ENCODE assay signal across 27 mouse cellular contexts in the genomic region with DNA sequence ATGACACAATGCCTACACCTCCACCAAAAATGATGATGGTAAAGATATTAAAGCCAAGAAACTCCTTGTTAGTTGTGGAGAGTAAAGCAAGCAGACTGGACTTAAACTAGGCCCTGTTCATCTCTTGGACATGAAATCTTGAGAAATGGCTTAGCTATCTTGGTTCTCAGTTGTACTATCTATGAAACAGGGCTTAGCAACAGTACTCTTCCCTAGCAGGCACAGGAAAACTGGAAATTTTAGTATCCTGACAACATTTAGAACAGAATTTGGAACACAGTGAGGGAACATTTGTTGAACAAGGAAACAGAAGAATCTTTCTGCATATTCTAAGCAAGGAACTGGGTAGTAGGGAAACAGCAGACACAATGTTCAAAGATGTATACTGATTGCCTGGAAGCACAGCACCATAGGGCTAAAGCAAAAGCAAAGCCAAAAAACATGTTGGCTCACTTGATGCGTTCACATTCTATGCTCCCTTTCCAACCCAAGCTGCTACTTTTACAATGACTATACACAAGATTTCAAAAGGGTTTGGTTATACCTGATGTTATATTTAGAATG.
DNase-seq lines count a peak whose midpoint lies in the region; ATAC-seq lines count a peak whose summit lies in the region.
"Had no signal": no experiment of that assay in that cellular context is flagged by ENCODE, and none has a peak within 500 bp of the region (broad histone marks: within the 10 kb centered on the region; RNA-seq: fewer than 3 reads in every experiment).

No protein-coding gene starts in this region.

- no peak for DNase-seq in frontal cortex, adult 2 months (ENCODE audit: extremely low spot score in 1 of 2, low spot score in 1 of 2)
- peak; percentile 24 for DNase-seq in layer of hippocampus, adult 9-10 months (ENCODE audit: low spot score)
- DNase-seq in layer of hippocampus, postnatal 25 days (ENCODE audit: extremely low spot score in 1 of 2, low spot score in 1 of 2) = no peak
- peak; percentile 33 for DNase-seq in brain, adult 2 months (ENCODE audit: low read depth, low spot score)
- peak; percentile 58 for DNase-seq in telencephalon, adult 2 months (ENCODE audit: low read depth, low spot score)
- DNase-seq: adrenal gland, postnatal 10 days; adrenal gland, postnatal 36 days; B cell, adult 2 months; cerebellum, adult 11-12 months; cerebellum, adult 8-10 months; cerebellum, postnatal 10 days; cerebellum, postnatal 36 days; embryo, embryonic 11 days; gastrocnemius, postnatal 10 days; heart, adult 11 months had no signal

- no peaks in the 10 kb centered on the region for H3K4me1 ChIP-seq in intestine, embryonic 16.5 days (ENCODE audit: control insufficient read depth, insufficient read depth, low read length)
- H3K4me1 ChIP-seq: embryonic facial prominence, embryonic 10.5 days; embryonic facial prominence, embryonic 13.5 days; forebrain, embryonic 12.5 days; hindbrain, embryonic 12.5 days; hindbrain, embryonic 15.5 days had no signal

- no peak overlapping the region for H3K4me2 ChIP-seq in intestine, embryonic 16.5 days (ENCODE audit: low read depth, low read length)
- H3K4me2 ChIP-seq: embryonic facial prominence, embryonic 13.5 days; forebrain, embryonic 12.5 days; heart, embryonic 11.5 days; hindbrain, embryonic 12.5 days; hindbrain, embryonic 15.5 days had no signal

- WGBS in intestine, embryonic 16.5 days = 88% methylated on average over 1 of the region's 1 CpGs

- H3K4me3 ChIP-seq in intestine, embryonic 16.5 days (ENCODE audit: low read length) = no peak overlapping the region
- H3K4me3 ChIP-seq: embryonic facial prominence, embryonic 10.5 days; embryonic facial prominence, embryonic 13.5 days; erythroblast, embryonic 14.5 days; forebrain, embryonic 12.5 days; hindbrain, embryonic 12.5 days; hindbrain, embryonic 15.5 days had no signal

- H3K9ac ChIP-seq in intestine, embryonic 16.5 days (ENCODE audit: low read depth, low read length) = no peak overlapping the region
- H3K9ac ChIP-seq: embryonic facial prominence, embryonic 13.5 days; forebrain, embryonic 12.5 days; hindbrain, embryonic 12.5 days; hindbrain, embryonic 15.5 days had no signal

- H3K27ac ChIP-seq in intestine, embryonic 16.5 days (ENCODE audit: low read length) = no peak overlapping the region
- H3K27ac ChIP-seq: embryonic facial prominence, embryonic 10.5 days; embryonic facial prominence, embryonic 13.5 days; forebrain, embryonic 12.5 days; hindbrain, embryonic 12.5 days; hindbrain, embryonic 15.5 days had no signal

- H3K27me3 ChIP-seq in intestine, embryonic 16.5 days (replicated peaks; ENCODE audit: control insufficient read depth, insufficient read depth, low read length) = no peaks in the 10 kb centered on the region
- H3K27me3 ChIP-seq: embryonic facial prominence, embryonic 13.5 days; forebrain, embryonic 12.5 days; hindbrain, embryonic 12.5 days; hindbrain, embryonic 15.5 days; Patski had no signal

- H3K36me3 ChIP-seq in intestine, embryonic 16.5 days (ENCODE audit: control insufficient read depth, insufficient read depth, low read length) = no peaks in the 10 kb centered on the region
- H3K36me3 ChIP-seq: embryonic facial prominence, embryonic 10.5 days; embryonic facial prominence, embryonic 13.5 days; forebrain, embryonic 12.5 days; G1E; hindbrain, embryonic 12.5 days; hindbrain, embryonic 15.5 days had no signal

- ATAC-seq in frontal cortex, adult (ENCODE audit: low TSS enrichment) = peak; percentile 92
- ATAC-seq in intestine, embryonic 16.5 days = no peak
- ATAC-seq: forebrain, embryonic 16.5 days; Patski had no signal

- H3K9me3 ChIP-seq in intestine, embryonic 16.5 days (ENCODE audit: control insufficient read depth, low read length) = no peaks in the 10 kb centered on the region
- H3K9me3 ChIP-seq: embryonic facial prominence, embryonic 10.5 days; embryonic facial prominence, embryonic 13.5 days; forebrain, embryonic 12.5 days; G1E; hindbrain, embryonic 15.5 days had no signal

Comparison
In these comparisons a context has a peak if more than half of its experiments do, and no peak if none do; other contexts are left out.
1. DNase-seq: peak in layer of hippocampus, adult 9-10 months (single experiment), brain, adult 2 months (single experiment) and telencephalon, adult 2 months (single experiment); none in frontal cortex, adult 2 months (0 of 2) and layer of hippocampus, postnatal 25 days (0 of 2).